Mouse (Mus musculus): Measurements from ENCODE around the gene Men1. TPM values are rescaled to one million over a fixed set of nuclear protein-coding genes. Genes with fewer than 3 reads are reported as not detected.
A peak's percentile ranks its signal among the peaks of the same experiment; 100 is the strongest.

The Men1 gene
- polyA plus RNA-seq, 1 experiment from 2014 or later: 42.1 TPM

DNA sequence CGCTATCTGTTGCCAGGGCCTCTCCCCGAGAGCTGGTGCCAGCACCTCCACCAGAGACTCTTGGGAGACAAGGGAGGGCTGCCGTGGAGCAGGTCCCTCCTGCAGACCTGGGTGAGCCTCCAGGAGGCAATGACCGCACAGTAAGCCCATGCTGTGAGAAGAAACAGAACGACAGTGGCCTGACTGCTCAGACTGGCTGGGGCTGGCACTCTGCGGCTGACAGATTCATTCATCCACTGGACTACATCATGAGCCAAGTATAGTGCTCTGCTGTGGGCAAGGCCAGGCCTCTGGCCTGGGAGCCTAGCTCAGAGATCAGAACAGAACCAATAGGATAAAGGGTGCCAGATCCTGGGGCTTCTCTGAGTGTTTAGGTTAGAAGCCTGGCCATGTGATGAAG, 30.9 kb upstream of the Men1 start:
- no peak overlapping the region for H3K27ac ChIP-seq (ENCODE audit: low read length)
- ATAC-seq (no peak), DNase-seq (ENCODE audit: low spot score) (no peak)
- H3K9me3 ChIP-seq (ENCODE audit: low read length): no peaks in the 10 kb centered on the region
- no peaks in the 10 kb centered on the region for H3K27me3 ChIP-seq (replicated peaks; ENCODE audit: insufficient read depth, low read length)
- no peak overlapping the region for H3K9ac ChIP-seq (replicated peaks; ENCODE audit: low read depth)
- H3K4me2 ChIP-seq (replicated peaks; ENCODE audit: low read depth, low read length): no peak overlapping the region
- peaks cover 12% of the 10 kb centered on the region for H3K4me1 ChIP-seq (ENCODE audit: insufficient read depth, low read depth, low read length)
- WGBS: 77% methylated on average over 6 of the region's 6 CpGs
- H3K4me3 ChIP-seq (ENCODE audit: low read depth, low read length): no peak overlapping the region
- peaks cover 3% of the 10 kb centered on the region; the same call in 1 of the 2 replicates for H3K36me3 ChIP-seq (ENCODE audit: insufficient read depth, low read length)
- TF ChIP-seq EP300 (IDR thresholded peaks at IDR 0.05): no peak
- no peak for TF ChIP-seq CTCF (IDR thresholded peaks at IDR 0.05)

DNA sequence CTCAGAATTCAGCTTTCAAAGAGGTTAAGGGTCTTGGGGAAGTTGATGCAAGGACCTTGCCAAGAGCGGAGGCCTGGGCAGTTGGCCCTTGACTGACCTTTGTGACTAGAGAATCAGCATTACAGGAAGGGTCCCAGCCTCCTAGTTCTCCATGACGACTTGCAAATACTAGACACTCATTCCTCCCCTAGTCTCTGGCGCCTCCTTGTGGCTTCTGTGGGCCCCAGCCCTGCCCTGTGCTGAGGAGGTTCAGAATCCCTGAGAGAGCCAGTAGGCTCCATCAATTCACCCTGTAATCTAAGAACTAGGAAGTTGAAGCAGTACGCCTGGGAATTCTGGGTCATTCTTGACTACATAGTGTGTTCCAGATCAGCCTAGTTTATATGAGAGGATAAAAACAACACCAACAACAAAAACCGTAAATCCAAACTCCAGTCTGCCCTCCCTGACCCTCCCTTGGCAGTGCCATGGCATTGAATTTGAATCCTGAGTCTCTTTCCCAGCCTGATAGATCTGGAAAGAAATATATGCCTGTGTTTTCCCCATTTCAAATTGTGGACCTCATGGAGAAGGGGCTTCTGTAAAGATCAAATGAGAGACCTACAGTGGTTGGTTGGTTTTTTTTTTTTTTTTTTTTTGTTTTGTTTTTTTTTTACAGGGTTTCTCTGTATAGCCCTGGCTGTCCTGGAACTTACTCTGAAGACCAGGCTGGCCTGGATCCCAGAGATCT, 29.8 kb upstream of the Men1 start:
- TF ChIP-seq CTCF (IDR thresholded peaks at IDR 0.05) (peak; percentile 99), EP300 (IDR thresholded peaks at IDR 0.05) (no peak)
- peak; percentile 34 for ATAC-seq
- 16% methylated on average over 5 of the region's 5 CpGs for WGBS
- Histone ChIP-seq H3K4me2 (replicated peaks; ENCODE audit: low read depth, low read length) (no peak overlapping the region), H3K36me3 (ENCODE audit: insufficient read depth, low read length) (no peaks in the 10 kb centered on the region), H3K9ac (replicated peaks; ENCODE audit: low read depth) (no peak overlapping the region), H3K4me3 (ENCODE audit: low read depth, low read length) (no peak overlapping the region), H3K4me1 (ENCODE audit: insufficient read depth, low read depth, low read length) (peaks cover 13% of the 10 kb centered on the region), H3K27ac (ENCODE audit: low read length) (peak overlapping the region; percentile 43; the same call in 1 of the 2 replicates), H3K27me3 (replicated peaks; ENCODE audit: insufficient read depth, low read length) (no peaks in the 10 kb centered on the region), H3K9me3 (ENCODE audit: low read length) (no peaks in the 10 kb centered on the region)
- peak; percentile 95 for DNase-seq (ENCODE audit: low spot score)

DNA sequence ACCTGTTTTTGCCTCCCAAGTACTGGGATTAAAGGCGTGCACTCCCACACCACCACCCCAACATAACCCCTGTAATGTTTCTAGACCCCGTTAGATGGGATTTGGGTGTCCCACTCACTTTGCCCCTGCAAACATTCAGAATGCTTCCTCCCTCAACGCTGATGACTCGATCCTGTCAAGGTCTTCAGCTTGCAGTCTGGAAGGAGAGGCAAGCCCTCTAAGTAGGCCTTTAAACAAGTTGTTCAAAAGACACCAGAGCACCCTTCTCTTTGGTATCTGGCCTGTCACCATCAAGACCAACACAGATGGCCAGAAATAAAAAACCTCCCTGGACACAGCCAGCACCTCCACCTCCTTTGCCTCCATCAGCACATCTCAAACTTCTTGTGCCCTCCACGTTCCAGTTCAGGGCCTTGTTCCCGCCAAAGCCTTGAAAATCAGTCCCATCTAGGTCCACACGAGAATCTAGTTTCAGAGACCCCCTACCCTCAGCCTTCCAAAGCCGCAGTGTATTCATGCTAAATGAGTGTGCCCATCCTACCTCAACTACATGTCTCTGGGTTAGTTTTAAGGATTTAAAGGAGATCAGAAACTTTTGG, 29.2 kb upstream of the Men1 start:
- peaks cover 13% of the 10 kb centered on the region for H3K4me1 ChIP-seq (ENCODE audit: insufficient read depth, low read depth, low read length)
- H3K9me3 ChIP-seq (ENCODE audit: low read length): no peaks in the 10 kb centered on the region
- H3K4me3 ChIP-seq (ENCODE audit: low read depth, low read length): peak overlapping the region; percentile 62
- peak overlapping the region; percentile 90; the same call in 1 of the 2 replicates for H3K27ac ChIP-seq (ENCODE audit: low read length)
- H3K27me3 ChIP-seq (replicated peaks; ENCODE audit: insufficient read depth, low read length): no peaks in the 10 kb centered on the region
- H3K9ac ChIP-seq (replicated peaks; ENCODE audit: low read depth): peak overlapping the region; percentile 60
- WGBS: 62% methylated on average over 8 of the region's 8 CpGs
- peak overlapping the region; percentile 80 for H3K4me2 ChIP-seq (replicated peaks; ENCODE audit: low read depth, low read length)
- H3K36me3 ChIP-seq (ENCODE audit: insufficient read depth, low read length): no peaks in the 10 kb centered on the region
- ATAC-seq (no peak), DNase-seq (ENCODE audit: low spot score) (no peak)
- no peak for TF ChIP-seq EP300 (IDR thresholded peaks at IDR 0.05)
- TF ChIP-seq CTCF (IDR thresholded peaks at IDR 0.05): no peak

DNA sequence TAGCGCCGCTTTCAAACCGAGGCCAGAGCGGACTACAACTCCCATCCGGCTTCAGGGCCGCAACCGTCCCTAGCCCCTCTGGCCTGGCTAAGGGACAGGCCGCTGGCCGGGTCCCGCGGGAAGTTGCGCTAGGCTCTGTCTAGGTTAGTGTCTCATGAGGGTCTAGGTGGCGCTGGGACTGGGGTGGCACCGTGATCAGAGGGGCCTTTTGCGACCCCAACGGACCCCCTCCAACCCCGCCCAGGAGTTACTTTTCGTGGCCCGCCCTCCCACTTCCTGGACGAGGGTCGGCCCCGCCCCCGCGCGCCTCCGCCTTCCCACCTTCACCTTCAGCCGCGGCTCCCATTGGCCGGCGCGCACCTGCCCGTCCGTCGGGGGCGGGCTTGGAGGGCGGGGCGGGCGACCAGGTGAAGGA, 28.6 kb upstream of the Men1 start, which contains the start of gene Cdc42bpg:
Gene Cdc42bpg (plus strand): TSS at position 320 of the 415 bp plus-strand sequence.
- Histone ChIP-seq H3K27me3 (replicated peaks; ENCODE audit: insufficient read depth, low read length) (no peaks in the 10 kb centered on the region), H3K4me1 (ENCODE audit: insufficient read depth, low read depth, low read length) (peaks cover 13% of the 10 kb centered on the region), H3K4me3 (ENCODE audit: low read depth, low read length) (peak within 1 kb of the TSS; percentile 62), H3K36me3 (ENCODE audit: insufficient read depth, low read length) (0 out of 2 replicates have a peak, but pooled peaks cover 1% of the 10 kb centered on the region), H3K9me3 (ENCODE audit: low read length) (no peaks in the 10 kb centered on the region), H3K9ac (replicated peaks; ENCODE audit: low read depth) (peak within 1 kb of the TSS; percentile 60), H3K27ac (ENCODE audit: low read length) (peak within 1 kb of the TSS; percentile 90), H3K4me2 (replicated peaks; ENCODE audit: low read depth, low read length) (peak within 1 kb of the TSS; percentile 80)
- 2% methylated on average over 25 of the region's 38 CpGs for WGBS
- ATAC-seq (peak; percentile 80), DNase-seq (ENCODE audit: low spot score) (peak; percentile 95)
- TF ChIP-seq CTCF (IDR thresholded peaks at IDR 0.05): no peak
- TF ChIP-seq EP300 (IDR thresholded peaks at IDR 0.05): no peak

DNA sequence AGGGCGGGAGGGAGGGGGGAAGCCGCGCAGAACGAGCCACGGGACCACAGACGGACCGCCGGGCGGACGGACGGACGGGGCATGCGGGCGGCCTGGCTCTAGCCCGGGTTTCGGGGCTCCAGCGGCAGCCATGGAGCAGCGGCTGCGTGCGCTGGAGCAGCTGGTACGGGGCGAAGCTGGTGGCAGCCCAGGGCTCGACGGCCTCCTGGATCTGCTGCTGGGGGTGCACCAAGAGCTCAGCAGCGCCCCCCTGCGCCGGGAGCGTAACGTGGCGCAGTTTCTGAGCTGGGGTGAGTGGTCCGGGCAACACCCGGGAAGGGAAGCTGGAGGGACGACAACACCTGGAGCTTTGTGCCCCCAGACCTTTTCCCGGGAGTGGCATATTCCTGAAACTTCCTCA, 28.2 kb upstream of the Men1 start:
- H3K4me2 ChIP-seq (replicated peaks; ENCODE audit: low read depth, low read length): peak overlapping the region; percentile 80
- peak; percentile 68 for ATAC-seq
- no peaks in the 10 kb centered on the region for H3K9me3 ChIP-seq (ENCODE audit: low read length)
- WGBS: 1% methylated on average over 31 of the region's 34 CpGs
- peak overlapping the region; percentile 62 for H3K4me3 ChIP-seq (ENCODE audit: low read depth, low read length)
- no peak for TF ChIP-seq EP300 (IDR thresholded peaks at IDR 0.05)
- peak; percentile 90 for TF ChIP-seq CTCF (IDR thresholded peaks at IDR 0.05)
- peak; percentile 94 for DNase-seq (ENCODE audit: low spot score)
- peak overlapping the region; percentile 90 for H3K27ac ChIP-seq (ENCODE audit: low read length)
- no peaks in the 10 kb centered on the region for H3K27me3 ChIP-seq (replicated peaks; ENCODE audit: insufficient read depth, low read length)
- peaks cover 13% of the 10 kb centered on the region for H3K4me1 ChIP-seq (ENCODE audit: insufficient read depth, low read depth, low read length)
- peak overlapping the region; percentile 60 for H3K9ac ChIP-seq (replicated peaks; ENCODE audit: low read depth)
- H3K36me3 ChIP-seq (ENCODE audit: insufficient read depth, low read length): 0 out of 2 replicates have a peak, but pooled peaks cover 4% of the 10 kb centered on the region

DNA sequence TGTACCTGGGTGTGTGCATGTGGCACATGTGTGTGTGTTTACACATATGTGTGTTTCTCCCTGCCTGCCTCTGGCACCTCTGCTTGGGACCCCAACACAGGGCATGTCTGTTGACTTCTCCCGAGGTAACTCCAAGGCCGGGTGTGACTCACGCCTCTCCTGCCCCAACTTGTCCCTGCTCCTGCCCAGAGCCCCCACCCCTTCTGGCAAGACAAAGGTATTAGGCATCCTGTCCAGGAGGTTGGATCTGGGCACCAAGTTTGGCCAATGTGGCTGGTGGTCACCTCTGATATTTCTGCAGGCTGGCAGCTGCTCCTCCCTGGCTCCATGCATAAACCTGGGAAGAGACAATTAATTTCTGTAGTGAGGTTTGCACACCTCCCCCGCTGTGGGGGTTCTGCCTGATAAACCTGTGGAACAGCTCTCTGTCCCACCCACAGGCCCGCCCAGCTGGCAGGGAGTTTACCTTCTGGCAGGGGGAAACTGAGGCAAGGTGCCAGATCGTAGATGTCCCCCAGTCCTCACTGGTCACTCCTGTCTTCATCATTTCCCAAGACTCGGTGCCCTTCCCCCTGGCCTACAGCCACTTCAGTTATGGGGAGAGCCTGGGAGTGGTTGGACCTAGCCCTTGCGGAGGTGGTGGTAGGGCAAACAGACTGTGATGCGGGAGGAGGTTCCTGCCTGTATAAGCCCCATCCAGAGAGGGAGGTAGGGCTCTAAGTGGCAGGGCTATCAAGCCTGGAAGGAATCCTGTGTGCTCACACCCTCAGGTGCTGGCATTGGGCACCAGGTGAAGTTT, 26.8 kb upstream of the Men1 start:
- WGBS: 58% methylated on average over 9 of the region's 9 CpGs
- peaks cover 5% of the 10 kb centered on the region for H3K4me1 ChIP-seq (ENCODE audit: insufficient read depth, low read depth, low read length)
- no peak overlapping the region for H3K9ac ChIP-seq (replicated peaks; ENCODE audit: low read depth)
- H3K4me3 ChIP-seq (ENCODE audit: low read depth, low read length): peak overlapping the region; percentile 62; the same call in 1 of the 2 replicates
- ATAC-seq: peak; percentile 76
- H3K27me3 ChIP-seq (replicated peaks; ENCODE audit: insufficient read depth, low read length): no peaks in the 10 kb centered on the region
- no peaks in the 10 kb centered on the region for H3K9me3 ChIP-seq (ENCODE audit: low read length)
- H3K4me2 ChIP-seq (replicated peaks; ENCODE audit: low read depth, low read length): peak overlapping the region; percentile 80
- TF ChIP-seq EP300 (IDR thresholded peaks at IDR 0.05) (peak; percentile 42; the same call in 1 of the 2 replicates), CTCF (IDR thresholded peaks at IDR 0.05) (no peak)
- H3K27ac ChIP-seq (ENCODE audit: low read length): peak overlapping the region; percentile 90
- peak; percentile 93 for DNase-seq (ENCODE audit: low spot score)
- H3K36me3 ChIP-seq (ENCODE audit: insufficient read depth, low read length): peaks cover 6% of the 10 kb centered on the region; the same call in 1 of the 2 replicates

Data from lung, postnatal 0 days (tissue).